Mouse (Mus musculus): ENCODE data around the gene Ctbp2. TPM values are rescaled to one million over a fixed set of nuclear protein-coding genes. Genes with fewer than 3 reads are reported as not detected.
A peak's percentile ranks its signal among the peaks of the same experiment; 100 is the strongest.

The Ctbp2 gene
- polyA plus RNA-seq, 1 experiment: 48.7 TPM

- no peak for DNase-seq (ENCODE audit: low read depth)
Measured at GRCm38 (mm10) chr7:133088411-133088810, 35.7 kb downstream of the Ctbp2 start.

DNA sequence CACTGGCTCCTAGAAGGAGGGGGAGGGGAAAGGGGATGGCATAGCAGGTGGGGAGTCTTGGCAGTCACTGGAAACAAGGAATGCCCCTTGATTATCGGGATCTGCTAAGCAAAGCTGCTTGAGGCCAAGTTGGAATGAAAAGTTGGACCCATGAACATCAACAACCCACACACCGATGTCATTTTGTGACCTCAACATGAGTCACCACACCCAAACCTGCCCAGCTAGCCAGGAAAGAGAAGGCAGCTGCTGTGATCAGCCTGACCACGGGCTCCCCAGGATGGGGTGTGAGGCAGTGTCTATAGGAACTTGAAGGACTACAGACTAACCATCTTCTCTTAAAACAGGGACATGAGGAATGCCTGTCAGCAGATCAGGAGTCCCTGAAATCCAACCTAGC, 38.7 kb downstream of the Ctbp2 start:
- no peak for DNase-seq (ENCODE audit: low read depth)

DNA sequence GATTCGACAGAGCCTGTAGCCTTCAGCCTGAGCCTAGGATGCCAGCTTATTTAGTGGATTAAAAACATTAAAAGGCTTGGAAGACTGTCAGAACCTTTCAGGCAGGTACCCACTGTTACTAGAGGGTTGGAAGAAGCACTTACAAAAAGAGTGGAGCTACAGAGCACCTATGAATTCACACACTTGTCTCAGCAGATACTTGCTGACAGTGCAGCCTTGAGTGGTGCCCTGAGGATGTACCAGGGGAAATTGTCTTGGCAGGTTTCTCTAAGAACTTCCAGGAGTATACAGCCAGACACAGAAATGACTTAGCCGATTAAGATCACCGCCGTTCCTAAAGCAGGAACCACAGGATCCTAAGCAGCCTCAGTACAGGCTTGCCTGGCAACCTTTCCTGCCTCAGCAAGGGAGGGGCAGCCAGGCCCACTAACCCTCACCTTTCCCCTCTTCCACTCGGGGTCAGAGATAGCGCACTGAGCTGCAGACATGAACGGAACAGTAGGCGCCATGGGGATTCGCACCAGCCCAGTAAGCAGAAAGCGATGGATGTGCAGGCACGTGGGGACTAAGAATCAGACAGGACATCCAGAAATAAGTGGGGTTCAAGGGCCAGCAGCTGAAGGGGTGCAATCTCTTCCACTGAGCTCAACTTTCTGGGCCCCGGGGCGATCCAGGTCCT, 40.1 kb downstream of the Ctbp2 start:
- DNase-seq (ENCODE audit: low read depth): peak; percentile 61

GRCm38 (mm10) chr7:133078929-133079328, 45.2 kb downstream of the Ctbp2 start:
- DNase-seq (ENCODE audit: low read depth): no peak

DNA sequence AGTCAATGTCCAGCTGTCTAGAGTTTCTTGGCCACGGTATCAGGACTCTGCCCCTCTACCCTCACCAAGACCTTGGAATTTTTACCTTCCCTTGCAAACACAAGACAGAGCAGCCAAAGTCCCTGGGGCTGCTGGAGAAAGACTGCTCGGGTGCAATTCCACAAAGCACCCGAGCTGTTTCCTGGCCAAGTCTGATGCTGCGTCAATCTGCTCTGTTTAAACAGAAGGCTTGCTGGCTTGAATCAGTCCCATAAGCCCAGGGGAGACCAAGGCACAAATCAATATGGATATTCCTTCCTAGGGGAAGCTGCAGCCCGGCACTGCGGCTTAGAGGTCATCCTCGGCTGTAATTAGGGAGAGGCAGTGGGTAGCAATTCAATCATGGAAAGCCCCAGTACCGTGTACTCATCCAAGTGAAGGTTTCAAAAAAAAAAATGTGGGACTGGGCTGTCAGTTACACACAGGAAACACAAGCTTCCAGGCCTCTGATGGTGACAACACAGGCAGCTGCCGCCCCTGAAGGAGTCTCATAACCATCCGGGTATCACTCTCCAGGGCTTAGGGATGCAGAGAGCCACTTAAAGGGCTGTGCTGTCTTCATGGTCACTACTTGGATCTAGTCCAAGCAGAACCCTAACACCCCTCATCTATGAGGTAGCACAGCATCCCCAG, 49.6 kb downstream of the Ctbp2 start:
- no peak for DNase-seq (ENCODE audit: low read depth)

DNA sequence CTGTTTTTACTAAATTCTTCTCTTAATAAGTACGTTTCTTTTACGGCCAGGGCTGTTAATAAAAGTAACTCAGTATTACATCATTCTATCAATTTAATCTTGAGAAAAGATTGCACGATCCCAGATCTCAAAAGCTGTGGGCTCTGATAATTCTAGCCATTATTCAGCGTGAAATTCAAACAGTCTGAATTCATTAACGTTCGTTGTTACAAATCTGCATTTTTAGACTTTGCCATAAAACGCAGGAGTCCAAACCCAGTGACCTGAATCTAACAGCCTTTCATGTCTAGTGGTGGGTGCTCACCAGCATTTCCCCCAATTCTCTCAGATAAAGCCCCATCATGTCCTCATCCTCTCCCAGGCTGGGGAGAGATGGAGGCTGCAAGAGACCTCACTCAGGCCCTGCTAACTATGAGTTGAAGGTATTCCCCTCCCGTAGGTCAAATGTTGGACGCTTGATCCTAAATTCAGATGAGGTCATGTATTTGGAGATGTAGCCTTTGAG, 51.0 kb downstream of the Ctbp2 start:
- no peak for DNase-seq (ENCODE audit: low read depth)

GRCm38 (mm10) chr7:133072535-133072934, 51.6 kb downstream of the Ctbp2 start:
- no peak for DNase-seq (ENCODE audit: low read depth)

DNA sequence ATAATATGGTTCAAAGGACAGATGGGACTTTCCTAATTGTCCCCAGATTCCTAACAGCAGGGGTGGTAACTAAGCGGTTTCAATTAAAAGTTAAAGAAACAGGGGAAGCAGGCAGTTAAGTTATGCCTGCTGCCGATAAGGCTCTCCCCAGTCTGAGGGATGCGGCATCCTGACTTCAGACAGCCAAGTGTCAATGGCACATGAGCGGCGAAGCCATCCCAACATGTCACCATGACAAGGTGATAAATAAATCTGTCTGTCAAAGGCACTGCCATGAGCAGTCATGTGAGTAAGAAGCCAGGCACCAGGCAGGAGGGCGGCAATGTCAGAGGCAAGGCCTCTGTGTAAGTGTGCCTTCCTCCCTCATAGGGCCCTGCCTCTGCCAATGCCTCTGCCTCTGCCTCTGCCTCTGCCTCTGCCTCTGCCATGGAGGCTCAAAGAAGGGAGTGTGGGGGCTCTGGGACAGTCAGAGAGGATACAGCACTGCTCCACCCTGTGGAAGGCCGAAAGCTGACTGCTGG, 56.8 kb downstream of the Ctbp2 start:
- no peak for DNase-seq (ENCODE audit: low read depth)

- DNase-seq (ENCODE audit: low read depth): no peak
Measured at GRCm38 (mm10) chr7:133066776-133067175, 57.4 kb downstream of the Ctbp2 start.

DNA sequence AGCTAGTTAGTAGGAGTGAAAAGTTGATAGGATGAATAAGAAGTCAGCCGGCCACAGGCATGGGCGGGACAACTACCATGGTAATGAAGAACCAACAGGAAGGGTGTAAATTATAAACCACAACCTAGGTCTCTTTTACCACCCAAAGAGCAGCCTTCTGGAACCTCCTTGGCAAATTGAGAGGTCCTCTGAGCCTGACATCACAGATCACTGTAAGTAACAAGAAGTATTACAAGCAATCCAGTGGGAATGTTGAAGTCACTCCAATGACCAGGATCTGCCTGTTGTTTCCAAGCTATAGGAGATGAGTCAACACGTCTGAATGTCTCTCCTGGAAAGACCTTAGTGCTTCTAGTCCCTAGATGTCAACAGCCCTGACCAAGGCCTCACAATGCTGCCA, 62.1 kb downstream of the Ctbp2 start:
- DNase-seq (ENCODE audit: low read depth): no peak

GRCm38 (mm10) chr7:133060170-133060569, 64.0 kb downstream of the Ctbp2 start:
- DNase-seq (ENCODE audit: low read depth): no peak

DNA sequence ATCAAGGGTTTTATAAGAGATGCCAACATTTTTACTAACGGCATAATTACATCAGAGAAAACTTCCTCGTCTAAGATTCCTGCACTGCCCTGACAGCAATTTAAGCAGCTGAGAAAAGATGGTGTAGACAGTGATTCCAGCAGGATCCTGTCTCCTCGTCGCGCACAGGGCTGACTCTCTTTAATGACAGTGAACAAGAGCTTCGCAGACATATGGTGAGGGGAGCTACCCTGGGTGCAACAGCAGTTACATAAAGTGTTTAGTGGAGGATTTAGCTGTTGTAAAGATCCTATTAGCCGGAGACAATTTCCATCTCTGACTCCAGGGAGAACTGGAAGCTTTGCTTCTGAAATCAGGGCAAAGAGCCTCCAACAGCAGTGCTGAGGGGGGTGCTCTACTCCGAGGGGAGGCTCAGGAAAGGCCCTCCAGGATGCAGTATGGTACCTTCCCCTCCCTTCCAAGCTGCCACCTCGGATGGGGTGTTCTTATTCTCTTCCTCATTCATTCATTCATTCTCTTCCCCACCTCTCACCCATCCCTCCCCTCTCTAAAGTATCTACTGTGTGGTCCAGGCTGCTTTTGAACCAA, 64.5 kb downstream of the Ctbp2 start:
- DNase-seq (ENCODE audit: low read depth): no peak

DNA sequence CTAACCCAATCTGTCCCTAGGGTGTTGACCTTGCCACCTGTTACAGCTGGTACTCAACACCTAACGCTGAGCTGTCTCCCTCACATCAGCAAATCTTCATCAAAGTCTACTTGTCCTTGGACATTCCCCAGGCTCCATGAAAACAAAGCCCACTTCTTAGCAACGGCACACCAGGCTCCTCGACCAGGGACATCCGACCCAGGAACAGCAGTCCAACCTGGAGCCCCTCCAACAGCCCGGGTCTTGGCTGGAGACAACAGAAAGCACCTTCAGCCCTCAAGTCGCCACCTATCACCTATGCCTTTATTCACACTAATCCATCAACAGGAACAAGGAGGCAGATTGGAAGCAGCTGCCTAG, 65.0 kb downstream of the Ctbp2 start:
- DNase-seq (ENCODE audit: low read depth): no peak

DNA sequence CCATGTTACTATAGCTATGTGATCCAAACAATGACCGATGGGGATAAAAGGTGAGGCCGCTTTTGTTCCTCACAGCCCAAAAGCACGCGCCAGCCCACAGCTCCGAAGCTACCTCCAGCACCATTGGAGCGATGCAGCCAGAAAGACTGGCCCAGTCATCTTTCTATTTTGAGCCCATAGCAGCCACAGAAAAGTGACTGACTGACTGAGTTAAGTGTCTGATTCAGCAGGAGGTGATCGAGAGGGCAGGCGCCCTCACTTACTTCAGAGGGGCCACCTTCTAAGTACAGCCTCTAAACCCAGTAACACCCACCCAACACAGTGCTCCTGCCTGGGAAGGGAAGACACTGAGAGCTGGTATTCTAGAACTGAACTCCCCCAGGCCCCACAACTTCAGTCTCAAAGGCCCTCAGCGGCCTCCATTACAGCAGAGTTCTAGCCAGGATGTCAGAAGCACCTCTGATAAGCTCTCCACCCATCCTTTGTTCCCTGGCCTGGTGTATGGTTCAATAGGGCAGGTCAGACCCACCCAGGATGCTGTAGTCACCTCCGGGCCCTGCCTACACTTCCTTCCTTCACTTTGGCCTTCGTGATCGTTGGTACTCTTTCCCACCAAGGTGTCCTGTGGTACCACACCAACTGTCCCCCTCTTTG, 65.5 kb downstream of the Ctbp2 start:
- no peak for DNase-seq (ENCODE audit: low read depth)

- no peak for DNase-seq (ENCODE audit: low read depth)
Measured at GRCm38 (mm10) chr7:133056924-133057323, 67.2 kb downstream of the Ctbp2 start.

DNA sequence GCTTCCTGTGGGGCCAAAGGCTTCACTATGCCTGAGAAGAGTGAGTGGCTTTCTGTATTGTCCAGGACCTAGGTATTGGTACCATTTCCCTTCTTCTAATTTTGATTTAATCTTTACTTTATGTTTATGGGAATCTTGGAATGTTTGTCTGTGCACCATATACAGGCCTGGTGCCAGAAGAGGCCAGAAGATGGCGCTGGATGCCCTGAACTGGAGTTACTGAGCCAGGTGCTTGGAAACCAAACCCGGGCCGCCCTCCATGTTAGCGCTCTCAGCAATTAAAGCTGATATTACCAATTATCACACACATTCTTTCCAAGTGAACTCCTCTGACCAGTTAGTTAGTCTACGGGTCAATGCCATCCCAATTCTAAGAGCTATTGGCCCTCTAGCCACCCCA, 69.7 kb downstream of the Ctbp2 start:
- DNase-seq (ENCODE audit: low read depth): no peak

- DNase-seq (ENCODE audit: low read depth): no peak
Measured at GRCm38 (mm10) chr7:133053757-133054156, 70.4 kb downstream of the Ctbp2 start.

DNA sequence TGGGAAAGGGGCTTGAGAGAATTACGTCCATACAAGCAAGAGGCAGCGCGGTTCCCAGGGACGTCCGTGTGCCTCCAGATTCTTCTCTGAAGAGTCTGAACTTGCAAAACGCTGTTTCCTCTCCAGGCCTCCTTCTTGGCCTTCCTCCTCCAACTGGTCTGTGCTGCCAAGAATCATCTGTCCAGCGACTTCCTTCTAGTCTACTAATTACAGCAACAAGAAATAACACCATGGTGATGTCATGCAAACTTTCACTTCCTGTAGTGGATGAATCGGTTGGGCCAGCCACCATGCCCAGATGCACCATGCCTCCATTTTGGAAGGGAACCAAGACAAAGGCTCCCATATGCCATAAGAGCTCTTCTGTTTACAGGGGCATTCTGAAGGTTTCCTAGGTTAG, 71.3 kb downstream of the Ctbp2 start:
- no peak for DNase-seq (ENCODE audit: low read depth)

DNA sequence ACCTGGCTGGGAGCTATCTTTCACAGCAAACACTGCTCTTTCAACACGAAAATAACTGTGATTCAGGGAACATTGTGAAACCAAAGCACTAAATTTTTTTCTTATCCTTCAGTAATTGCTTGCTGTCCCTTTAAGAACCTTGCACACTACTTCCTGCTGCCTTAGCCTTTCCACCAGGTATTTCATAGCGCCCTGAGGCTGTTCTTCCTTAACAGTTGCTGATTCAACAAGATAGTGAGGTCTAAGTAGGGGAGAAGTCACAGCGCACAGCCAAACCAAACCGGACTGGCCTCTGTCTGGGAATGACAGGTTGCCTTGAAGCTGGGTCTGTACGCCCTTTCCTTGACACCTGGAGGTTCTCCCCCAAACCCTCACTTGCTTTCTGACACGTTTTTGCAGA, 73.5 kb downstream of the Ctbp2 start:
- peak; percentile 95 for DNase-seq (ENCODE audit: low read depth)

DNA sequence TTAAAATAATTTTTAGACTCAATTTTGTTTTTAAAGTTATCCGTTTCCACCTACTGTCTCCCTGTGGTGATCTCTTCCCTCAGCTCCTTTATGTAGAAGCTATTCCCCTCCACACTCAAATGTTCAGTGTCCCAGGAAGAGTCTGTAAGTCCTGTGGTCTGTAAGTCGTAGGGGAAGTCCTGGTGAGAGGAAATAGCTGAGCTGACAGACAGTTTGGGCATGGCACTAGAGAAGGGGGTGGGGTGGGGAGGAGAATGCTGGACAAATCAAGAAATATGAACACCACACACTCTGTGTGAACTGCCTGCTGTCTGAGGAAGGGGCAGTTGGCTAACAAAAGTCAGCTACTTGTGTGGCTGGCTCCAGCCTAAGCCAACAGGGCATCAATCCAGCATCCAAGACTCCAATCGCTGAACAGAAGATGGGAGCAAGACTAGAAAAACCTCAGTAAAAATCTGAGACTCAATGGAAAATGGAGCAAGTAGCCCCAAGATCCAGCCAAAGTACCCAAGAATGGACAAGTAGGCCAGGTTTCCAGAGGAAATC, 76.0 kb downstream of the Ctbp2 start:
- DNase-seq (ENCODE audit: low read depth): no peak

GRCm38 (mm10) chr7:133047287-133047686, 76.9 kb downstream of the Ctbp2 start:
- no peak for DNase-seq (ENCODE audit: low read depth)

GRCm38 (mm10) chr7:133044721-133045120, 79.4 kb downstream of the Ctbp2 start:
- no peak for DNase-seq (ENCODE audit: low read depth)

Data from gonadal fat pad, adult 2 months (tissue).